Mouse (Mus musculus) right cerebral cortex, postnatal 14 days (tissue): ENCODE results near the gene Zmiz1.
A peak's percentile ranks its signal among the peaks of the same experiment; 100 is the strongest.

Experiments
- DNase-seq: peaks from one replicate; pipeline ENCODE4 v3.0.0; 2022

Zmiz1 gene

GRCm38 (mm10) chr14:25565344-25566088 lies 106.5 kb downstream of the Zmiz1 start:
- DNase-seq = peak; percentile 89

GRCm38 (mm10) chr14:25567245-25567644 lies 108.3 kb downstream of the Zmiz1 start:
- peak; percentile 72 for DNase-seq

DNA sequence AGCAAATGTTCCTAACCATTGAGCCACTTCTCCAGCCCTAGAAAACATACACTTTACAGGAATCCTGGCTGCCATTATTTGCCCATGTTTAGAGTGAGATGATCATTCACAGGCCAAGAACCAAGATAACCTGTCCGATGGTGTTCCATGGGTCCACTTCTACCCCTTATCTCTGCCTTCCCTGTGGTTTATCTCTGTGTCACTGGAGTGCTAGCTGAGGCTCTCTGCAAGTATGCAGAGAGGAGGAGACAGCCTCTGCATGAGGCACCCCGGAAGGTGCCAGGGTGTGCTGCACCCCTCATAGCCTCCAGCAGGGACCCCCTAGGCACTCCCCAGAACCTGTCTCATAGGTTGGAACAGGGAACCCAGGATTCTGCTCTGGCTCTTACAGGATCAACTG lies 108.9 kb downstream of the Zmiz1 start:
- no peak for DNase-seq

- no peak for DNase-seq
Observed at GRCm38 (mm10) chr14:25574047-25574870, 115.3 kb downstream of the Zmiz1 start.

- DNase-seq = no peak
Observed at GRCm38 (mm10) chr14:25576642-25577041, 117.7 kb downstream of the Zmiz1 start.

GRCm38 (mm10) chr14:25577431-25577830 lies 118.4 kb downstream of the Zmiz1 start:
- DNase-seq = no peak

DNA sequence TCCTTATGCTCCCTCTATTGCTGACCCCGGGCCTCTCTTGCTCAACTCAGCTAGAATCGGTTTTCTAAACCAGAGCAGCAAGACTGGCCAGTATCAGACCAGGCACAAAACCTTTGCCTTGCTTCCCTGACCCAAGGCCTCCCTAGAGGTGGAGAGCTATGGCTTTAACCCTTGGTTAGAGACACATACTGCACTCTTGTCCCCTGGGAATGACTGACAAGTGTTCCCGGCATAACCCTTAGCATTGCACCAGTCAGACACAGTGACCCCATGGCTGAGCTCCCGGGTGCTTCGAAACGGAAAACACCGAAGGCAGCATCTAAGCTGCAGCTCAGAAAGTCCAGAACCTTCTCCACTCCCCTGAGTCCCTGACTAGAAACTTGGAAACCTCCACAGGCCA lies 120.6 kb downstream of the Zmiz1 start:
- no peak for DNase-seq

- DNase-seq = no peak
Observed at GRCm38 (mm10) chr14:25580397-25580796, 121.4 kb downstream of the Zmiz1 start.

DNA sequence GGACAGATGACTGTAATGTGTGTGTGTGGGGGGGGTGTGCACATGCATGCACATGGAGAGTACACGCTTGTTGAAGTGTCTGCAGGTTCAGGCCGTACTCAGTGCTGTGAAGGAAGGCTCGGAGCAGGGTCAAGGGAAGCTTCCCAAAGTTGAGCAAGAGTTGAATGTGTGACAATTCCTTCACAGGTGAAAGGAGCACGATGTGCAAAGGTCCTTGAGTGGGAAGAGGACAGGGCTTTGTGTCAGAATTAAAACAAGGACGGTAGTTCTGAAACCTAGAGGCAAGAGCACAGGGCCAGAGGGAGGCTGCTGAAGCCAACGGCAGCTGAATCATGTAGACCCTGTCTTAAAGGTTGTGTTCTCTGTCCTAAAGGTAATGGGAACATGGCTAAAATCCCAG lies 123.6 kb downstream of the Zmiz1 start:
- DNase-seq = no peak

- DNase-seq = no peak
Observed at GRCm38 (mm10) chr14:25583899-25584298, 124.9 kb downstream of the Zmiz1 start.

DNA sequence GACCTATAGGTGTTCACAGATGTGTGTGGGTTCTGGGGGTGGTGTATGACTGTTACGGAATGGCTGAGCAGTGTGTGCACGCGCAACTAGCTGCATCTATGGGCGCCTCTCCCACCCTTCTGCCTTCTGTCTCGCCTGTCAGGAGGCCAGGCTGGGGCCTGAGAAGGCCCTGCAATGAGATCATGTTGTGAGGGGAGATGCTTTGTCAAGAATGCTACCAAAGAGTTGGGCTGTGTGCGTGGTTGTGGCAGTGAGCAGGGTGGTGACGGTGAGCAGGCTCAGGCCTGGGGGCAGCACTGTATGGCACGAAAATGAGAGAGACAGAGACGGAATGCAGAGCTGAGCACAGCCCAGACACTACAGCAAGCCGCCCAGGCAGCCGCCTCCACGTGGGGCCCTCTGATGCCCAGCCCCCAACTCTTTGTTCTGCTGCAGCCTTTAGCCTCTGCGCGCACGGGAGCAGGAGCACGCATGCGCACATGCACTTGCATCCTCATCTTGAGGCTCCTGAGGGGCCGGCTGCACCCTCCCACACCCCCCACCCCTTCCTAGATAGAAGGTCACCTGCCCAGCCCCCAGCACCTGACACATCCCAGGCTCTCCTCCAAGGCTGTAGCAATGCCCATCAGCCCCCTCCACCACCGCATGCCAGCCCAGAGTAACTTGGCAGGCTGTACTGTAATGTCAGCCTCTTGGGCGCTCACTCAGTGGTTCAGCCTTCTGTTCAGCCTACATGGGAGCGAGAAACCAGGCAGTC lies 126.7 kb downstream of the Zmiz1 start:
- DNase-seq = peak; percentile 65

DNA sequence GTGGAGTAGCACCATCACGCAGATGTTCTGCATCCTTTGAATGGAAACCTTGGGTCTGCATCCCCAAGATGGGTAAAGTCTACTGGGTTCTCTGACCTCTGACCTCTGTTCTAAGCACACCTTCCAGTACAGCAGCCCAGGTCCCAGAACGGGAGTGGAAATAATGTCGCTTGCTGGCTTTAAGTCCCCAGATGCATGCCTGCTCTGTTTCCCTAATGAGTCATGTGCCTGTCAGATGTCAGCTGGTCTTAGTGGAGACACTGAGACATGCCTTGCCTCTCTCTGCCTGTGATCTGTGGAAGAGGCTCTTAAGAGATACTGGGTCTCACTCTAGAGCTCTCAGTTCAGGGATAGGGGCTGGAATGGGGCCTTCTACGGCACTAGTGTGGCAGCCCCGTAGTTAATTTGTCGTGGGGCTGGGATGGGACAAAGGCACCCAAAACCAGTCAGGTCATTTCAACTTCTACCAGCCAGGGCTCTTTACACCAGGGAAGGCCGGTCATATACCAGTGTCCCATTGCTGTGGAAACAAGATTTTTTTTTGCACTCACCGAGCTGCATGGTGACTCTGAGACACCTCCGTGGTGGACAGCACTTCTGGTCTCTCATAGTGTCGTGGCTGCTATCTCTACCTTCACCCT lies 128.0 kb downstream of the Zmiz1 start:
- no peak for DNase-seq

- DNase-seq = no peak
Observed at GRCm38 (mm10) chr14:25587487-25588001, 128.6 kb downstream of the Zmiz1 start.

- no peak for DNase-seq
Observed at GRCm38 (mm10) chr14:25588156-25588555, 129.2 kb downstream of the Zmiz1 start.

DNA sequence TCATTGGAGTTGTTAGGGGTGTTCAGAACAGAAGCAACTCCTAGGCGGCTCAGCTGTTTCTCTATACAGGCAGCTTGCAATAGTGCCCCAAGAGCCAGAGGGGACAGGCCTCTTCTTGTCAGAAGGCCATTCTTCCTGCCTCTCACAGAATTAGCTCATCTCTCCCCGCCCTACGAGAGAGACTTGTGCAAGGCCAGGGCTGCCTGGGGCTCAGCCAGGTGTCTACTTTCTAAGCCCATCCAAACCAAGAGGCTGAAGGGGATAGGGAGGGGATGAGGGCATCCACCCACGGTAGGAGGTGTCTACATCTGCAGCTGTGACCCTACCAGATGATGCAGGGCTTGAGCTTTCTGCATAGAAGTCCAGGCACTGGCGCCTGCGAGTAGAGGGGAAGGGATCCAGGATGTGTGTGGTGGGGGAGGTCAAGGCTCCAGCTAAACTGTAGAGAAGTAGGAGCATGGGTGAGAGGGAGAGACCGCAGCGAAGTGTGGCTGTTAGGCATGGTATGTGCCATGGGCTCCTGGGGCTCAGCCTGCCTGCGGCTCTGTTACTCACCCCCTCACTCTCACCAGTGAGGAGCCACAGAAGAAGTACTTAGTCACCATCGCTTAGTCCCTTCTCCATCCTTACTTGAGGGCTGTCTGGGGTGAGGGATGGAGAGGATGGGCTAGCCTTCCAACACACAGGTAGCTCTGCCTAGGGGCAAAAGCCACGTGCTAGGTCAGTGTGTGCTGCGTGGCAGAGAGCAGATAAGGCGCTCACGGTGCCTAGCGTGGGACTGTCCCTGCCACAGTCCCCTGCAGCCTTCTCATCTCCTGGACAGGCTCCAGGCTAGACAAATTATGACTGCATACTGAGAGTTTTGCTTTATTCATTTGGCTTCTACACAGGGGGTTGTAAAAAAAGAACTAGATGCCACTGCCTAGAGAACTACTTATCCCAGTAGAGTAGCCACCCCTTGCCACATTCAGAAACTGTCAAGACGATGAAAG lies 130.3 kb downstream of the Zmiz1 start:
- DNase-seq = no peak

- DNase-seq = no peak
Observed at GRCm38 (mm10) chr14:25591000-25591399, 132.0 kb downstream of the Zmiz1 start.

- DNase-seq = no peak
Observed at GRCm38 (mm10) chr14:25591426-25591825, 132.4 kb downstream of the Zmiz1 start.

GRCm38 (mm10) chr14:25592522-25592921 lies 133.5 kb downstream of the Zmiz1 start:
- no peak for DNase-seq

DNA sequence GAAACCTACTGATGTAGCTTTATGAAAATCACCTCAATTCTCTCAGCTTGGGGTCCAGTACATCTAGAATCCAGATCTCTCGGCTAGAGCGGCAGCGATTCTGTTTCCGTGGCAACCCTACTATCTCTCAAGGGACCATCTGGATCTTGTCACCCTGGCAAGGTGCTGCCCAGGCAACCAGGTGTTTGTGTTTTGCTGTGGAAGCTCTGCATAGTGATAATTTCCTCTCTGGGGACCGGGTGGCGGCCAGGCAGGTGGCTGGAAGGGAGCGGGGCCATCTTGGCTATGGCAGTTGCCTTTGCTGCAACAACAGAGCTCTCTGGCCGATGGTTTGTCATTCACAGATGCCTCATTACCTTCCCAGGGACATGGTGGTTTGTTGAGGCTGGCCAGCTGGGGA lies 134.9 kb downstream of the Zmiz1 start:
- no peak for DNase-seq

DNA sequence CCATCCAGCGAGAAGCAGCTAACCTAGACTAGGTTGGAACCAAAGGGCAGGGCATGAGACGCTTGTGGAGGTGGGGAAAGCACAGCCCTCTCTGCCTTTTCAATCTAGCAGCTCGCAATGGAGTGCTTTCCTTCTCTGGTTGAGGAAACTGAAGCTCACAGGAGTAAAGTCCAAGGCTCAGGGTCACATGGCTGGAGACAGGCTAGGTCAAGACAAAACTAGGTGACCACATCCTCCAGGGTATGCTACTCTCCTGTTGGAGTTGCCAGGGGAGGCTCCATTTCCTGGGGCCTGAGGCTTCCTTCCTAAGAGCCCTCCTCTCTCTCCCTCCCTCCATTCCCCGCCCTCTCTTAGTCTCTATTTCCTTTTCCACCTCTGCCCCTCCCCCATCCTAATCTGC lies 135.6 kb downstream of the Zmiz1 start:
- DNase-seq = no peak

- DNase-seq = no peak
Observed at GRCm38 (mm10) chr14:25598960-25599359, 140.0 kb downstream of the Zmiz1 start.
